Mouse (Mus musculus) embryo, embryonic 11.5 days (tissue): ENCODE data around the gene Gal3st3.
A peak's percentile ranks its signal among the peaks of the same experiment; 100 is the strongest.

Experiments used
- DNase-seq: peaks from one replicate; pipeline ENCODE4 v3.0.0-alpha.2; 2012; ENCODE audit warnings: low read depth, low spot score

Gene Gal3st3

DNA sequence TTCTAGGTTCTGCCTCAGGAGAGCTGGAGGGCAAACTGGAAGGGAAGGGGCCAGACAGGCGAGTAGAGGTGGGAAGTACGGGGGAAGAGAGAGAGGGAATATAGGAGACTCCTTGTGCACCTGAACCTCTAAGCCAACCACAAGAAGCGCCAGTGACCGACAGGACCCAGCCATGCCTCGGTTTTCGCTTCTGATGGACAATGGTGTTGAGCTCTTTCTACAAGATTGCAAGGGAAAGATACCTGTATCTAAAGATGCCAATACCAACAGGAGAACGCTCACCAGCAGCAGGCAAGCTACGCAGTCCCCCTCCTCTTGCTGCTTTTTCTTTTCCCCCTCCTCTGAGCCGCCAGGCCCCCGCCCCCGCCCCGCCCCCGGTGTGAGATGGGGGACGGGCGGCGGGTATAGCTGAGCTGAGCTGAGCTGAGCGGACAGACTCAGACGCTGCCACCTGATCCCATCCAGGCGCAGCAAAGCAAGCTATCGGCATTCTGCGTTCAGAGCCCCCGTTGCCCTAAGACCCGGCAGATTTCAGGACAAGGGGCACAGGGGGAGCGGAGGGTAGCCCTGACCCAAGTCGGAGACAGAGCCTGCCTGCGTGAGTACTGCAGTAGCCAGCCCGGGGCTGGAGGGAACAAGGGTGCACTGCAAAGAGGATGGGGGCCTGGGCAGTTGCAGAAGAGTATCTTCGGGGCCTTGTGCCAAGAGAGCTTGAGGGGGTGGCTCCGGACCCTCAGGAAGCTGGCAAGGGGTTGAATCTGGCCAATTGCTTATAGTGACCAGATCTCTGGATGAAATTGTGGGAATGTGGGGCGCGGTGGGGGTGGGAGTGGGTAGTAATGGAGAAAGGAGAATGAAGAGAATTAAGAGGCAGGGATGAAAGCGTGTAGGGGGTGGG, at the start of gene Gal3st3:
TSS of gene Gal3st3 (plus strand) at position 429 of the 898 bp plus-strand sequence.
- DNase-seq: no peak

- no peak for DNase-seq
Observed at GRCm38 (mm10) chr19:5257140-5257539, 41.0 kb upstream of the Gal3st3 start.

GRCm38 (mm10) chr19:5267015-5267414, 31.1 kb upstream of the Gal3st3 start:
- DNase-seq: no peak

DNA sequence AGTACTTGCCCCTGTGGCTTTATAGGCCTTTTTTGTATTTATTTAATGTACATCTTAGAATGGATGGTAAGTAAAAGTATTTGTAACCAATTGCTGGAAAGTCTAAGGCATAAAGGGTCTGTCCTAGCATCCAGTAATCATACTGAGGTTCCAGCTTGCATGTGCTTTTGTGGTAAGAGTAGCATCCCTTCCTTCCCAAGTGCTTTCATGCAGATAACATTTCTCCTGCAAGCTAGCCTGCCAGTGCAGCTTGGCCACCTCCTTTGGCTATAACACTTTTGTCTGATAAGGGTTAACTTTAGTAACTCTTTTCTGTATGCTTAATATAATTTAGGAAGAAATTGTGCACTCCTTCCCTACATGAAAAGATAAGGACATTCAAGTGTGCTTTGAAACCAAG, 30.1 kb upstream of the Gal3st3 start:
- no peak for DNase-seq

GRCm38 (mm10) chr19:5268875-5269274, 29.3 kb upstream of the Gal3st3 start:
- DNase-seq: no peak

GRCm38 (mm10) chr19:5269392-5269791, 28.7 kb upstream of the Gal3st3 start:
- no peak for DNase-seq

- DNase-seq: no peak
Observed at GRCm38 (mm10) chr19:5271430-5271829, 26.7 kb upstream of the Gal3st3 start.

DNA sequence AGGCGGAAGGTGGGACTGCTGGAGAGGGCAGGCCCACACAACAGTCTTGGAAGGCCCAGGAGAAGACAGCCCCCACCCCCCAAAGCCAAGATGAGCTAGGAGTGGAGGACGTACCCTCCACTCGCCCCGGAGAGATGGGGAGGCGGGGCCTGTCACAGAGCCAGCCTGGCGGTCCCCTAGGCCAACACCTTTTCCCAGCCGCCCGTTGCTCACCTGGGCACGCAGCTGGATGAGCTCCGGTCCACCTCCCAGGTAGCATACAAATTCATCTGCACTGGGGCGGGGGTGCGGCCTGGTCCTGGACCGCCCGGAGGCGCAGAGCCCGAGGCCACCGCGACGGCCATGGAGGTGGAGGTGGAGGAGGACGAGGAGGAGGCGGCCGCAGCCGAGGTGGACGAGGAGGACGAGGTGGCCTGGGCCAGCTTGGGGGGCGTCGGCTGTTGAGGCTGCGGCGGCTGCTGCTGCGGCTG, 25.8 kb upstream of the Gal3st3 start:
- DNase-seq: no peak

DNA sequence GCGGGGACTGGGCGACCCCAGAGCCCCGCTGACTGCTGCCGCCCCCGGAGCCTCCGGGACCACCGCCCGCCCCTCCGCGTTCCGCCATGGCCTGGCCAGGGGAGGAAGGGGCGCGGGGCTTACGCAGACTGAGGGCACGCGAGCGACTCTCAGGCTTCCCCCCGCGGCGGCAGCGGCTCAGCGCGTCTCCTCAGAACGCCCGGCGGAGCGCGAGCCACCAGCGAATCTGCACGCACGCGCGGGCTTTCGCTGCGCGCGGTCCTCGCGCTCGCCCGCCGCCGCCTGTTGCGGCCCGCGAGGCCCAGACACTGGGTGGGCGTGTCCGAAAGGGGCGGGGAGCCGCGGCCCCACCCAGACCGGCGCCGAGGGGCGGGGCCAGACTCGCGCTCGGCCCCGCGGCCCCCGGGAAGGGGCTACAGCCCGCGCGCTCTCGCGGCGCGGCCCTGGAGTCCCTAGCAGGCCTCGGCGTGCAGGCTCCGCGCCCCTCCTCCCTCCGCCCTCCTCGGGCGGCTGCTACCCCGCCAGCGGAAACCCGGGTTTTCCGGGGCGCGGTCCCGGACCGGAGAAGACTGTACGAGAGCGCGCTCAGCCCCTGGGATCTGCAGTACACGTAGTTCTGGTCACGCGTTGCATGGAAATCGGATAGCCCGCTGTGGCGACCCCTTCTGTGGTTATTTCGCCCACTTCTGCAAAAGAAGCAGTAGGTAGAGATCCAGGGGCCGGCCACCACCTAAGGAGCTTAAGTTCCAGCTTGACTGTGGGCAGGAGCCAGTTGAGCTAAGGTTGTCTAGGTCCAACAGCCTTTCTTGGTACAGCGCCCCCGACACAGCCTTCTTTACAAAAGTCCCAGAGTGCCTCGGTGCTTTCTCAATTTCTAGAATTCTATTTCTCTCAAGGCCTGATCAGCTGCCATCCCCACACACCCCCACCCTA, 25.1 kb upstream of the Gal3st3 start, which contains the start of gene Pacs1:
TSS of gene Pacs1 (minus strand) at position 319 of the 933 bp plus-strand sequence.
- peak; percentile 86 for DNase-seq

DNA sequence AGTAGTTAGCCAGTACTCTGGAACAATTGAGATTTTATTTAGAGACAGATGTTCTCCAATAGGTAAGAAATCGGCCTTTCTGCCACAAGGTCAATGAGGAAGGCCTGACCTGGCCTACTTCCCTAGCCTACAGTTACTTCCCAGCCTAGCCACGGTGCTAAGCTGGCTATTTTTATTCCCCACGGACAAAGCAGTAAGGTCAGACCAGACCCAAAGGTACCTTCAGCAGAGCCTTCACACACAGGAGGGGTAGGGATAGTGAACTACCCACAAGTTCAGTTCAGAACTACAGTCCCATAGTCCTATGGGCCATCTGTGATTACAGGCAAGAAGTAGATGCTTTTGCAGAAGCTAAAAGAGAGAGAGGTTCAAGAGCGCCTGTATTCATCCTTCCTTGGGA, 24.2 kb upstream of the Gal3st3 start:
- no peak for DNase-seq

- no peak for DNase-seq
Observed at GRCm38 (mm10) chr19:5274641-5275040, 23.5 kb upstream of the Gal3st3 start.

DNA sequence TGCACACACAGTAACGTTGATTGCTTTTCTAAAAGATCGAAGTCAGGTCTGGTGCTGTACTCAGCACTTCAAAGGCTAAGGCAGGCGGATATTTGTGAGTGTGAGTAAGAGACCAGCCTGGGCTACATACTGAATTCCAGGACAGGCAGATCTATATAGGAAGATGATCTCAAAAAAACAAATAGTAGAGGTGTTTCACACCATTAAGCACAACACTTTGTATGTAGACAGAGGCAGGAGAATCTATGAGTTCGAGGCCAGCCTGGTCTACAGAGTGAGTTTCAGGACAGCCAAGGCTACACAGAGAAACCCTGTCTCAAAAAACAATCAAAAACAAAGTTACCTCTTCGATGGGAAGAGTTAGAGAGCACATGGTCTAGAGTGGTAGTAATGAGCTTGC, 22.4 kb upstream of the Gal3st3 start:
- no peak for DNase-seq

- no peak for DNase-seq
Observed at GRCm38 (mm10) chr19:5276531-5276930, 21.6 kb upstream of the Gal3st3 start.

- no peak for DNase-seq
Observed at GRCm38 (mm10) chr19:5277140-5277539, 21.0 kb upstream of the Gal3st3 start.

DNA sequence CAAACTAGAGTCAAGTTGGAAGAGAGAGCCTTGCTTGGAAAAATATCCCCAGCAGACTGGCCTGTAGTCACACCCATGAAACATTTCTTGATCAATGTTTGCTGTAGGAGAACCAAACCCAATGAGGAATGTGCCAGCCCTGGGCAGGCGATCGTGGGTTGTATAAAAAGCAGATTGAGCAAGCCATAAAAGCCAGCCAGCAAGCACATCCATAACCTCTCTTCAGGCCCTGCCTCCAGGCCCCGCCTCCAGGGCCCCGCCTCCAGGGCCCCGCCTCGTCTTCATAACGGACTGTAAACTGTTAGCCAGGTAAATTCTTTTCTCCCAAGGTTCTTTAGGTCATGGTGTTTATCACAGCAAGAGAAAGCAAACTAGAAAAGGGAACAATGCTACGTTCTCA, 19.8 kb upstream of the Gal3st3 start:
- no peak for DNase-seq

- peak; percentile 99 for DNase-seq
Observed at GRCm38 (mm10) chr19:5294972-5295735, 3.0 kb upstream of the Gal3st3 start, which contains the start of gene Sf3b2. Gene Sf3b2 (minus strand): TSS chr19:5295455.

- DNase-seq: no peak
Observed at GRCm38 (mm10) chr19:5295736-5296075, 2.4 kb upstream of the Gal3st3 start.

DNA sequence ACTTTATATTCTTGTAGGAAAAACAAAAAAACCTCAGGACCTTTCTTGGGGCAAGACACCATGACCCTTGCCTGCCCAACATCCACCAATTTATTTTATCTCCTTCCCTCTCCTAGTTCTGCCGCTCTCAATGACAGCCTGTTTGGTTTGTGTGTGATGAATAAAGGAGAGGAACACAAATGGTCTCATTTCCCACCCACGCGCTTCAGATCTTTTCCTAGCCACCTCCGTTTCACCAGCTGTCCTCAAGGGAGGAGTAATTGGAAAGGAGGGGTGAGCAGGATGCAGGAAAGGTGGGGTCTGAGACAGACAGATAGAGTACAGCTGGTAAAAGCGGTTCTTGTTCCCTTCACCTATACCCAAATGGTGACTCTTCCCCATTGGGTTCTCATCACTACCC, 1.5 kb upstream of the Gal3st3 start:
- DNase-seq: no peak

DNA sequence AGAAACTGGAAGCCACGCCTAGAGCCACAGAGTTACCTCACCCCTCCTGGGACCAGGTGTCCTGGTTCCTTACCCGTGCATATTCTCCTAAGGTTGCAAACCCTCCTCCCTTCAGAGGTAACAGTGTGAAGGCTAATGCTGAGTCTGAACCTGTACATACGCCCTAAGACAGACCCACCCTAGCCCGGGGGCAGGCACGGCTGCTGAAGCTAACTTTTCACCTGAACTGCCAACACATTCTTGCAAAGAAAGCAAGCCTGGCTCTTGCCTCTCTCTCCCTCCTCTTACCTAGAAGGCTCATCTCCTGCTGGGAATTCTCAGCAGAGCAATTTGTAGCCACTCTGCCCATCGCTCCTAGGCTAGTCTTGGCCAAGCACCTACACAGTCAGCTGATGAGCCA, 2.5 kb downstream of the Gal3st3 start:
- DNase-seq: no peak

- no peak for DNase-seq
Observed at GRCm38 (mm10) chr19:5302455-5302854, 4.3 kb downstream of the Gal3st3 start.

DNA sequence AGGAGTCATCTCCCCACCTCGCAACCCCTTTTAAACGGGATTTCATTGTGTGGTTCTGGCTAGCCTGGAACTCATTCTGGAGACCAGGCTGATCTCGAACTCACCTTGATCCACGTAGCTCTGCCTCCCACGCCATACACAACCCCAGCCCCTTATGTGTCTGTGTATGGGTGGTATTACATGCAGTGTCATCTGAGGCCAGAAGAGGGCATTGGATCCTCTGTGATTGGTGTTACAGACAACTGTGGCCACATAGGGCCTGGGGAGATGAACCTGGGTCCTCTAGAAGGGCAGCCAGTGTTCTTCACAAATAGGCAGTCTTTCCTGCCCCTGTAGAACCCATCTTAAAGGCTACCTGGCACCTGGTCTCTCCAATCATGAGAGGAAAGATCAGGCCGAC, 8.1 kb downstream of the Gal3st3 start:
- no peak for DNase-seq
